Mouse (Mus musculus): Measurements from ENCODE around the gene Celf2. TPM values are rescaled to one million over a fixed set of nuclear protein-coding genes. Genes with fewer than 3 reads are reported as not detected.

Celf2 gene
- polyA plus RNA-seq, 1 experiment from 2014 or later, result 52.6 TPM

GRCm38 (mm10) chr2:6865785-6866184 is 643.6 kb downstream of the Celf2 start:
- H3K9me3 ChIP-seq (replicated peaks; ENCODE audit: control insufficient read depth, low read length), result no peaks in the 10 kb centered on the region
- no peaks in the 10 kb centered on the region for H3K36me3 ChIP-seq (ENCODE audit: control insufficient read depth, insufficient read depth, low read length)
- H3K4me3 ChIP-seq (replicated peaks; ENCODE audit: low read length), result no peak overlapping the region
- WGBS, result 82% methylated on average over 4 of the region's 4 CpGs
- H3K4me2 ChIP-seq (ENCODE audit: low read depth, low read length), result no peak overlapping the region
- no peak overlapping the region for H3K9ac ChIP-seq (ENCODE audit: low read length)
- H3K4me1 ChIP-seq (ENCODE audit: control insufficient read depth, insufficient read depth, low read length), result no peaks in the 10 kb centered on the region
- no peak for ATAC-seq (ENCODE audit: insufficient read depth, low FRiP score)
- H3K27me3 ChIP-seq (ENCODE audit: control insufficient read depth, insufficient read depth, low read length), result no peaks in the 10 kb centered on the region
- H3K27ac ChIP-seq (ENCODE audit: low read length), result no peak overlapping the region

DNA sequence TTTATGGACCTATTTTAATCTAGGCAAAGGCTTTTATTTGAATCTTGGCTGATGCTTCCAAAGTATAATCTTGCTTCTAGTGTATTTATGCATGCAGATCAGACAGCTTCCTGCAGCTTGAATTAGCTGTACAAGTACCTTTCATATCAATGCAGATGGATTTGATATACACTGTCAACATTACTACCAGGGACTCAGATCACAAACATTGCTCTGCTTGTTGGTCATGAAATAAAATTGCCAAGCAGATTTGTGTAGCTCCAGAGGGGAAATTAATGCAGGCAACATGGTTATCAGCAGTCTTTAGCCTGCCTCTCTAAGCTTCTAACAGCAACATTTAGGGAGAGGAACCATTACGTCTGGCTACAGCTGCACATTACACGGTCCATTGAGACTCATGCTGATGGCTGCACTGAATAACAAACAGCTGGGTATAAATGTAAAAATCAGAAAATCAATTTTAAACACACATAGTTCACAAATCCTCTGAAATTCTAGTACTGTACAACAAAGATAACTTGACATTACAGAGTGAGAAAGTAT is 659.2 kb downstream of the Celf2 start:
- Histone ChIP-seq H3K36me3 (ENCODE audit: control insufficient read depth, insufficient read depth, low read length) (no peaks in the 10 kb centered on the region), H3K4me3 (replicated peaks; ENCODE audit: low read length) (no peak overlapping the region), H3K27me3 (ENCODE audit: control insufficient read depth, insufficient read depth, low read length) (no peaks in the 10 kb centered on the region), H3K9ac (ENCODE audit: low read length) (no peak overlapping the region), H3K4me1 (ENCODE audit: control insufficient read depth, insufficient read depth, low read length) (no peaks in the 10 kb centered on the region), H3K4me2 (ENCODE audit: low read depth, low read length) (no peak overlapping the region), H3K27ac (ENCODE audit: low read length) (no peak overlapping the region), H3K9me3 (replicated peaks; ENCODE audit: control insufficient read depth, low read length) (no peaks in the 10 kb centered on the region)
- ATAC-seq (ENCODE audit: insufficient read depth, low FRiP score), result no peak
- 74% methylated on average over 2 of the region's 2 CpGs for WGBS

GRCm38 (mm10) chr2:6849388-6849787 is 660.0 kb downstream of the Celf2 start:
- Histone ChIP-seq H3K4me3 (replicated peaks; ENCODE audit: low read length) (no peak overlapping the region), H3K36me3 (ENCODE audit: control insufficient read depth, insufficient read depth, low read length) (no peaks in the 10 kb centered on the region), H3K9ac (ENCODE audit: low read length) (no peak overlapping the region), H3K4me1 (ENCODE audit: control insufficient read depth, insufficient read depth, low read length) (no peaks in the 10 kb centered on the region), H3K27me3 (ENCODE audit: control insufficient read depth, insufficient read depth, low read length) (no peaks in the 10 kb centered on the region), H3K4me2 (ENCODE audit: low read depth, low read length) (no peak overlapping the region), H3K9me3 (replicated peaks; ENCODE audit: control insufficient read depth, low read length) (no peaks in the 10 kb centered on the region), H3K27ac (ENCODE audit: low read length) (no peak overlapping the region)
- 41% methylated on average over 3 of the region's 3 CpGs for WGBS
- no peak for ATAC-seq (ENCODE audit: insufficient read depth, low FRiP score)

DNA sequence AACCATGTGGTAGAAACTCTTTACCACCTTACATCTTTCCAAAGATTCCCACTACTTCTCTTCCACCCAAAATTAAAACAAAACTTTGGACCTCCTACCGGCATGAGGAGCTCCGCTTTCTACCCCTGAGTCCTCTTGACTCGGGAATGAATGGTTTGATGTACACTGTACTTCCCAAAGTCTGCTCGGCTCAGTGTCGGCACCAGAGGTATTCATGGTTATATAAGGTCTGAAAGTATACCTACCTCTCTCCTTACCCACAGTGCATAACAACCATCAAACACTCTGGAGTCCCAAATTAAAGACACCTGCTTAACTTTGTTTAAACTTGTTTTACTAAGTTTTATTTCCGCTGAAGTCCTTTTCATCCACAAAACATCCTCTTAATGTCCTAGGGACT is 679.3 kb downstream of the Celf2 start:
- Histone ChIP-seq H3K9ac (ENCODE audit: low read length) (no peak overlapping the region), H3K27ac (ENCODE audit: low read length) (no peak overlapping the region), H3K36me3 (ENCODE audit: control insufficient read depth, insufficient read depth, low read length) (no peaks in the 10 kb centered on the region), H3K4me3 (replicated peaks; ENCODE audit: low read length) (no peak overlapping the region), H3K27me3 (ENCODE audit: control insufficient read depth, insufficient read depth, low read length) (no peaks in the 10 kb centered on the region), H3K4me1 (ENCODE audit: control insufficient read depth, insufficient read depth, low read length) (no peaks in the 10 kb centered on the region), H3K9me3 (replicated peaks; ENCODE audit: control insufficient read depth, low read length) (no peaks in the 10 kb centered on the region), H3K4me2 (ENCODE audit: low read depth, low read length) (no peak overlapping the region)
- ATAC-seq (ENCODE audit: insufficient read depth, low FRiP score), result no peak
- 85% methylated on average over 6 of the region's 6 CpGs for WGBS

DNA sequence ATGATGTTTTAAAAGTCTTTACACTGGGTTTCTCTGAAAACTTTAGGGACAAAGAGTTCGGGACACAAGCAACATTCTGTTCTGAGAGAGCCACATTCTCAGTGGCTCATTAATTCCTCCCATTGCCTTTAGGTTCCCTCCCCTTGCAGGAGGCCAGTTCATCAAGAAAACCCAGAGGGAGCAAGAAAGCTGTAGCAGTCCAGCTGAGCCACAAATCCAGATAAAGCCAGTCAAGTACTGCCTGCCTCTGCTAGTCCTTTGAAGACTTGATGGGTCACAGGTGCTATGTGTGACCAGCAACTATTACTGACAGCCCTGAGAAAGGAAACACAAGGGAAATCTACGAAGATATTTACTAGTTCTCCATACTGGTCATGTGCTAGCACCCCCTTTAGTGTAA is 681.8 kb downstream of the Celf2 start:
- no peak overlapping the region for H3K27ac ChIP-seq (ENCODE audit: low read length)
- no peaks in the 10 kb centered on the region for H3K9me3 ChIP-seq (replicated peaks; ENCODE audit: control insufficient read depth, low read length)
- 46% methylated on average over 2 of the region's 2 CpGs for WGBS
- no peaks in the 10 kb centered on the region for H3K4me1 ChIP-seq (ENCODE audit: control insufficient read depth, insufficient read depth, low read length)
- H3K4me3 ChIP-seq (replicated peaks; ENCODE audit: low read length), result no peak overlapping the region
- no peak overlapping the region for H3K4me2 ChIP-seq (ENCODE audit: low read depth, low read length)
- H3K9ac ChIP-seq (ENCODE audit: low read length), result no peak overlapping the region
- ATAC-seq (ENCODE audit: insufficient read depth, low FRiP score), result no peak
- no peaks in the 10 kb centered on the region for H3K36me3 ChIP-seq (ENCODE audit: control insufficient read depth, insufficient read depth, low read length)
- no peaks in the 10 kb centered on the region for H3K27me3 ChIP-seq (ENCODE audit: control insufficient read depth, insufficient read depth, low read length)

DNA sequence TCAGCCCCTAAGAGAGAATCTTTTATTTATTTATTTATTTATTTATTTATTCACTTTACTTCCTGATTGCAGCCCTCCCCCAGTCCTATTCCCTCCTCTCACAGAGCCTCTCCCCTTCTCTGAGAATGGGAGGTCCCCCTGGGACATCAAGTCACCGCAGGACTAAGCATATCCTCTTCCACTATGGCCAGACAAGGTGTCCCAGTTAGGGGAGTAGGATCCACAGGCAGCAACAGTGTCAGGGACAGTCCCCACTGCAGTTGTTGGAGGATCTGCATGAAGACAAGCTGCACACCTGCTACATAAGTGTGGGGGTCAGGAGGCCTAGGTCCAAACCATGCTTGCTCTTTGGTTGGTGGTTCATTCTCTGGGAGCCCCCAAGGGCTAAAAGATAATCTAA is 686.3 kb downstream of the Celf2 start:
- H3K4me2 ChIP-seq (ENCODE audit: low read depth, low read length), result no peak overlapping the region
- no peak overlapping the region for H3K4me3 ChIP-seq (replicated peaks; ENCODE audit: low read length)
- ATAC-seq (ENCODE audit: insufficient read depth, low FRiP score), result no peak
- H3K4me1 ChIP-seq (ENCODE audit: control insufficient read depth, insufficient read depth, low read length), result no peaks in the 10 kb centered on the region
- no peaks in the 10 kb centered on the region for H3K9me3 ChIP-seq (replicated peaks; ENCODE audit: control insufficient read depth, low read length)
- H3K27me3 ChIP-seq (ENCODE audit: control insufficient read depth, insufficient read depth, low read length), result no peaks in the 10 kb centered on the region
- WGBS, result 86% methylated on average over 1 of the region's 1 CpGs
- no peak overlapping the region for H3K9ac ChIP-seq (ENCODE audit: low read length)
- no peaks in the 10 kb centered on the region for H3K36me3 ChIP-seq (ENCODE audit: control insufficient read depth, insufficient read depth, low read length)
- H3K27ac ChIP-seq (ENCODE audit: low read length), result no peak overlapping the region

GRCm38 (mm10) chr2:6821593-6821992 is 687.8 kb downstream of the Celf2 start:
- Histone ChIP-seq H3K4me2 (ENCODE audit: low read depth, low read length) (no peak overlapping the region), H3K27ac (ENCODE audit: low read length) (no peak overlapping the region), H3K4me1 (ENCODE audit: control insufficient read depth, insufficient read depth, low read length) (no peaks in the 10 kb centered on the region), H3K36me3 (ENCODE audit: control insufficient read depth, insufficient read depth, low read length) (no peaks in the 10 kb centered on the region), H3K4me3 (replicated peaks; ENCODE audit: low read length) (no peak overlapping the region), H3K9ac (ENCODE audit: low read length) (no peak overlapping the region), H3K27me3 (ENCODE audit: control insufficient read depth, insufficient read depth, low read length) (no peaks in the 10 kb centered on the region), H3K9me3 (replicated peaks; ENCODE audit: control insufficient read depth, low read length) (no peaks in the 10 kb centered on the region)
- ATAC-seq (ENCODE audit: insufficient read depth, low FRiP score), result no peak
- WGBS, result 79% methylated on average over 2 of the region's 2 CpGs

- Histone ChIP-seq H3K27me3 (ENCODE audit: control insufficient read depth, insufficient read depth, low read length) (no peaks in the 10 kb centered on the region), H3K9me3 (replicated peaks; ENCODE audit: control insufficient read depth, low read length) (no peaks in the 10 kb centered on the region), H3K4me1 (ENCODE audit: control insufficient read depth, insufficient read depth, low read length) (no peaks in the 10 kb centered on the region), H3K9ac (ENCODE audit: low read length) (no peak overlapping the region), H3K36me3 (ENCODE audit: control insufficient read depth, insufficient read depth, low read length) (no peaks in the 10 kb centered on the region), H3K4me2 (ENCODE audit: low read depth, low read length) (no peak overlapping the region), H3K27ac (ENCODE audit: low read length) (no peak overlapping the region), H3K4me3 (replicated peaks; ENCODE audit: low read length) (no peak overlapping the region)
- no peak for ATAC-seq (ENCODE audit: insufficient read depth, low FRiP score)
- 71% methylated on average over 2 of the region's 2 CpGs for WGBS
These were observed 694.1 kb downstream of the Celf2 start for GRCm38 (mm10) chr2:6815281-6815680.

- no peaks in the 10 kb centered on the region for H3K27me3 ChIP-seq (ENCODE audit: control insufficient read depth, insufficient read depth, low read length)
- no peaks in the 10 kb centered on the region for H3K36me3 ChIP-seq (ENCODE audit: control insufficient read depth, insufficient read depth, low read length)
- H3K27ac ChIP-seq (ENCODE audit: low read length), result no peak overlapping the region
- no peaks in the 10 kb centered on the region for H3K4me1 ChIP-seq (ENCODE audit: control insufficient read depth, insufficient read depth, low read length)
- no peak overlapping the region for H3K4me3 ChIP-seq (replicated peaks; ENCODE audit: low read length)
- WGBS, result 49% methylated on average over 1 of the region's 1 CpGs
- no peak overlapping the region for H3K4me2 ChIP-seq (ENCODE audit: low read depth, low read length)
- no peak overlapping the region for H3K9ac ChIP-seq (ENCODE audit: low read length)
- no peak for ATAC-seq (ENCODE audit: insufficient read depth, low FRiP score)
- H3K9me3 ChIP-seq (replicated peaks; ENCODE audit: control insufficient read depth, low read length), result no peaks in the 10 kb centered on the region
These were observed 700.6 kb downstream of the Celf2 start for GRCm38 (mm10) chr2:6808736-6809135.

GRCm38 (mm10) chr2:6796754-6797153 is 712.6 kb downstream of the Celf2 start:
- H3K4me1 ChIP-seq (ENCODE audit: control insufficient read depth, insufficient read depth, low read length), result no peaks in the 10 kb centered on the region
- H3K27me3 ChIP-seq (ENCODE audit: control insufficient read depth, insufficient read depth, low read length), result no peaks in the 10 kb centered on the region
- no peaks in the 10 kb centered on the region for H3K36me3 ChIP-seq (ENCODE audit: control insufficient read depth, insufficient read depth, low read length)
- 81% methylated on average over 5 of the region's 5 CpGs for WGBS
- no peaks in the 10 kb centered on the region for H3K9me3 ChIP-seq (replicated peaks; ENCODE audit: control insufficient read depth, low read length)
- H3K27ac ChIP-seq (ENCODE audit: low read length), result no peak overlapping the region
- ATAC-seq (ENCODE audit: insufficient read depth, low FRiP score), result no peak
- no peak overlapping the region for H3K4me2 ChIP-seq (ENCODE audit: low read depth, low read length)
- no peak overlapping the region for H3K4me3 ChIP-seq (replicated peaks; ENCODE audit: low read length)
- no peak overlapping the region for H3K9ac ChIP-seq (ENCODE audit: low read length)
